Mouse (Mus musculus): ENCODE results near the gene Tap1. TPM values are rescaled to one million over a fixed set of nuclear protein-coding genes. Genes with fewer than 3 reads are reported as not detected.
"Not testable (repeated sequence)": the region's sequence is repeated elsewhere in the genome, so short reads cannot be mapped to it uniquely, and the experiment has no call there.

Tap1 gene
- total RNA-seq, 2 experiments from 2014 or later: 3.9 to 5.5 TPM

- intact Hi-C loops (cut with DNase I): no loop called here
- DNase-seq (ENCODE audit: low spot score): peak; percentile 71
These were observed 31.3 kb downstream of the Tap1 start for GRCm38 (mm10) chr17:34218675-34219074.

GRCm38 (mm10) chr17:34219096-34219495 lies 31.7 kb downstream of the Tap1 start:
- DNase-seq (ENCODE audit: low spot score); intact Hi-C loops (cut with DNase I): not testable (repeated sequence)

- intact Hi-C loops (cut with DNase I): not testable (repeated sequence)
These were observed 32.4 kb downstream of the Tap1 start for GRCm38 (mm10) chr17:34219801-34220200.

GRCm38 (mm10) chr17:34220401-34220800 lies 33.0 kb downstream of the Tap1 start:
- peak; percentile 10 for DNase-seq (ENCODE audit: low spot score)
- intact Hi-C loops (cut with DNase I): not testable (repeated sequence)

More at GRCm38 (mm10) chr17:34219801-34220200, 32.4 kb downstream of the Tap1 start:
- DNase-seq (ENCODE audit: low spot score): peak; percentile 19

- no peak for DNase-seq (ENCODE audit: low spot score)
- intact Hi-C loops (cut with DNase I): no loop called here
These were observed 37.5 kb downstream of the Tap1 start for GRCm38 (mm10) chr17:34224816-34225215.

- intact Hi-C loops (cut with DNase I): no loop called here
- no peak for DNase-seq (ENCODE audit: low spot score)
These were observed 38.1 kb downstream of the Tap1 start for GRCm38 (mm10) chr17:34225426-34225825.

- DNase-seq (ENCODE audit: low spot score); intact Hi-C loops (cut with DNase I): not testable (repeated sequence)
These were observed 38.6 kb downstream of the Tap1 start for GRCm38 (mm10) chr17:34225911-34226310.

- peak; percentile 24 for DNase-seq (ENCODE audit: low spot score)
- intact Hi-C loops (cut with DNase I): not testable (repeated sequence)
These were observed 43.6 kb downstream of the Tap1 start for GRCm38 (mm10) chr17:34230971-34231370.

GRCm38 (mm10) chr17:34232021-34232420 lies 44.7 kb downstream of the Tap1 start:
- DNase-seq (ENCODE audit: low spot score); intact Hi-C loops (cut with DNase I): not testable (repeated sequence)

GRCm38 (mm10) chr17:34234926-34235325 lies 47.6 kb downstream of the Tap1 start:
- intact Hi-C loops (cut with DNase I): loop anchor here (1.0 to 5.0 kb wide), 3 partner anchors 31 to 158 kb away; no protein-coding TSS in a partner anchor
- DNase-seq (ENCODE audit: low spot score): peak; percentile 61

GRCm38 (mm10) chr17:34236691-34237090 lies 49.3 kb downstream of the Tap1 start:
- DNase-seq (ENCODE audit: low spot score): no peak
- intact Hi-C loops (cut with DNase I): loop anchor here (5.0 kb wide), 1 partner anchor 159 kb away; no protein-coding TSS in a partner anchor

- DNase-seq (ENCODE audit: low spot score): no peak
- intact Hi-C loops (cut with DNase I): loop anchor here (5.0 kb wide), 1 partner anchor 160 kb away; no protein-coding TSS in a partner anchor
These were observed 50.4 kb downstream of the Tap1 start for GRCm38 (mm10) chr17:34237741-34238140.

- no peak for DNase-seq (ENCODE audit: low spot score)
- intact Hi-C loops (cut with DNase I): loop anchor here (5.0 kb wide), 1 partner anchor 161 kb away; no protein-coding TSS in a partner anchor
These were observed 51.4 kb downstream of the Tap1 start, which contains the start of gene H2-Ob for GRCm38 (mm10) chr17:34238706-34239105. Gene H2-Ob, plus strand, starts transcription at chr17:34238903.

- intact Hi-C loops (cut with DNase I): loop anchor here (5.0 kb wide), 1 partner anchor 162 kb away; no protein-coding TSS in a partner anchor
- no peak for DNase-seq (ENCODE audit: low spot score)
These were observed 52.3 kb downstream of the Tap1 start for GRCm38 (mm10) chr17:34239601-34240041.

GRCm38 (mm10) chr17:34240366-34240765 lies 53.0 kb downstream of the Tap1 start:
- DNase-seq (ENCODE audit: low spot score): no peak
- intact Hi-C loops (cut with DNase I): no loop called here

- intact Hi-C loops (cut with DNase I): no loop called here
- no peak for DNase-seq (ENCODE audit: low spot score)
These were observed 53.6 kb downstream of the Tap1 start for GRCm38 (mm10) chr17:34240916-34241315.

- intact Hi-C loops (cut with DNase I): no loop called here
- no peak for DNase-seq (ENCODE audit: low spot score)
These were observed 57.3 kb downstream of the Tap1 start for GRCm38 (mm10) chr17:34244656-34245055.

Other genes with a start within 250 kb of the Tap1 start
- gene Pfdn6, start 247.2 kb upstream of the Tap1 start, total RNA-seq (2021): 10 to 100 TPM; 70.7 to 77.3 TPM
- 10 to 100 TPM in 1 of 2 experiments, 1 to 10 TPM in 1; 9.3 to 10.2 TPM for gene Wdr46, start 246.9 kb upstream of the Tap1 start, total RNA-seq (2021)
- 1 to 10 TPM; 1.7 to 1.9 TPM for gene B3galt4, start 236.1 kb upstream of the Tap1 start, total RNA-seq (2021)
- gene Vps52, start 231.7 kb upstream of the Tap1 start, total RNA-seq (2021): 10 to 100 TPM; 39.2 to 39.4 TPM
- gene Rps18, start 231.6 kb upstream of the Tap1 start, total RNA-seq (2021): 100 to 1,000 TPM; 408 to 435 TPM
- gene H2-K1, start 187.2 kb upstream of the Tap1 start, total RNA-seq (2021): 10 to 100 TPM; 59.9 to 88.2 TPM
- 10 to 100 TPM; 12.6 to 13.2 TPM for gene Ring1, start 162.9 kb upstream of the Tap1 start, total RNA-seq (2021)
- gene H2-Ke6, start 159.5 kb upstream of the Tap1 start, total RNA-seq (2021): 100 to 1,000 TPM in 1 of 2 experiments, 10 to 100 TPM in 1; 98.1 to 100 TPM
- gene Slc39a7, start 155.9 kb upstream of the Tap1 start, total RNA-seq (2021): 10 to 100 TPM; 60.4 to 61.3 TPM
- 10 to 100 TPM; 40.5 to 42.1 TPM for gene Rxrb, start 155.7 kb upstream of the Tap1 start, total RNA-seq (2021)
- gene Col11a2, start 148.1 kb upstream of the Tap1 start, total RNA-seq (2021): 1 to 10 TPM; 1.1 to 2.2 TPM
- not detected for gene H2-Oa, start 95.2 kb upstream of the Tap1 start, total RNA-seq (2021)
- gene H2-DMa, start 68.0 kb upstream of the Tap1 start, total RNA-seq (2021): 1 to 10 TPM; 3.7 to 4.5 TPM
- 10 to 100 TPM; 72.9 to 75.8 TPM for gene Brd2, start 64.9 kb upstream of the Tap1 start, total RNA-seq (2021)
- 1 to 10 TPM in 1 of 2 experiments, under 1 TPM in 1; 0.91 to 1.6 TPM for gene H2-DMb2, start 44.2 kb upstream of the Tap1 start, total RNA-seq (2021)
- 1 to 10 TPM; 1.1 to 1.3 TPM for gene H2-DMb1, start 34.5 kb upstream of the Tap1 start, total RNA-seq (2021)
- 1 to 10 TPM; 5.4 to 8.5 TPM for gene Psmb9, start 211 bp downstream of the Tap1 start, total RNA-seq (2021)
- 10 to 100 TPM in 1 of 2 experiments, 1 to 10 TPM in 1; 9.7 to 11.8 TPM for gene Psmb8, start 10.2 kb downstream of the Tap1 start, total RNA-seq (2021)
- gene Tap2, start 16.0 kb downstream of the Tap1 start, total RNA-seq (2021): 10 to 100 TPM; 21.2 to 22.0 TPM
- gene H2-Ob, start 51.4 kb downstream of the Tap1 start, total RNA-seq (2021): 1 to 10 TPM in 1 of 2 experiments, under 1 TPM in 1; 0.70 to 1.5 TPM
- gene H2-Ab1, start 70.1 kb downstream of the Tap1 start, total RNA-seq (2021): 10 to 100 TPM in 1 of 2 experiments, 1 to 10 TPM in 1; 9.2 to 12.6 TPM
- 10 to 100 TPM; 13.9 to 14.3 TPM for gene H2-Aa, start 100.3 kb downstream of the Tap1 start, total RNA-seq (2021)
- gene H2-Eb1, start 118.3 kb downstream of the Tap1 start, total RNA-seq (2021): 10 to 100 TPM; 13.4 to 14.8 TPM
- gene H2-Eb2, start 138.1 kb downstream of the Tap1 start, total RNA-seq (2021): not detected
- under 1 TPM; 0.34 to 0.48 TPM for gene Btnl2, start 167.3 kb downstream of the Tap1 start, total RNA-seq (2021)
- gene Btnl1, start 189.6 kb downstream of the Tap1 start, total RNA-seq (2021): not detected
- gene BC051142, start 211.3 kb downstream of the Tap1 start, total RNA-seq (2021): under 1 TPM in 1 of 2 experiments, not detected in 1; 0.34 TPM